Mouse (Mus musculus) spleen, adult 2 months (tissue): ENCODE data around the gene Sh3bgrl3.

Source experiments
- CTCF ChIP-seq: fragments of 200-500 bp; IDR thresholded peaks from 2 replicates; pipeline ENCODE4 v1.5.1; 2011; ENCODE audit warnings: mild to moderate bottlenecking, inconsistent platforms; ENCODE audit not compliant: insufficient read depth, insufficient read length, insufficient replicate concordance; ENCODE audit errors: extremely low read depth
- POLR2A ChIP-seq: fragments of 200-500 bp; IDR thresholded peaks from 2 replicates; pipeline ENCODE4 v1.6.1; 2011; ENCODE audit warnings: low read depth, low read length, inconsistent platforms

DNA sequence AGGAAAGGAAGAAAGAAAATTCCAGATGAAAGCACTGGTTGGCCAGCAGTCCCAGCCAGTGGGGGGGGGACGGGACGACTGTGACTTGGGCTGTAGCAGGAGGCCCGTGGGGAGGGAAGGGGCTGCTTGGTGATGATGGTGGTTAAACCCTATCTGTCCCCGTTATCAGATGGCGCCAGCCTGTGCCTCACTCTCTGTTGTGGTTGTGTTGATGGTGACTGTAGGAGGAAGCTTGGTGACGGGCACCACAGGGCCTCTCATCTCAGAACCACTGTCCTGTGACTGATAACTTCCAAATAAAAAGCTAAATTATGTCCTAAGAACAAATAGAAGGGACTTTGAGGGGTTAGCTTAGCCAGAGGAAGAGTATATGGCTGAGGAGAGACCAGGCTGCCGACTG is 22.5 kb downstream of the Sh3bgrl3 start:
- no peak for TF ChIP-seq CTCF
- no peak for TF ChIP-seq POLR2A
